Mouse (Mus musculus): Measurements from ENCODE around the gene Capn5. TPM values are rescaled to one million over a fixed set of nuclear protein-coding genes. Genes with fewer than 3 reads are reported as not detected.

Capn5 gene
- total and polyA plus RNA-seq, 3 experiments: 0.26 to 0.55 (median 0.27) TPM

GRCm38 (mm10) chr7:98193515-98194025, 15.5 kb upstream of the Capn5 start:
- in situ Hi-C loops (cut with MboI; ENCODE audit: low pct_ligation_motif_present, low pct_unique_long_range_greater_than_20kb, low sequenced_read_pairs): loop anchor here (5.0 kb wide), 1 partner anchor 51 kb away; no protein-coding TSS in a partner anchor
- no peak for DNase-seq (ENCODE audit: extremely low read depth)
- Histone ChIP-seq H3K79me2 (replicated peaks; ENCODE audit: control insufficient read depth, extremely low read depth, insufficient read depth, poor library complexity, severe bottlenecking) (no peaks in the 10 kb centered on the region), H3K36me3 (replicated peaks in 1 of 2; ENCODE audit: control insufficient read depth in 1 of 2, insufficient read depth in 1 of 2, low read length in 1 of 2) (no peaks in the 10 kb centered on the region), H3K4me3 (replicated peaks in 1 of 3; ENCODE audit: low read depth in 2 of 3, low read length in 2 of 3, poor library complexity in 1 of 3) (no peak overlapping the region), H3K9ac (ENCODE audit: insufficient read depth, low read depth) (no peak overlapping the region), H3K27ac (ENCODE audit: insufficient read depth, low read depth) (no peak overlapping the region), H3K4me2 (ENCODE audit: insufficient read depth, low read depth, poor library complexity, severe bottlenecking) (no peak overlapping the region), H3K4me1 (ENCODE audit: control insufficient read depth in 1 of 2, insufficient read depth in 2 of 2) (peaks cover 0 to 6% of the 10 kb centered on the region in 2 experiments; a peak in 2 of 4 replicates), H3K27me3 (replicated peaks) (no peaks in the 10 kb centered on the region), H3K9me3 (replicated peaks; ENCODE audit: low read length) (peaks cover 8% of the 10 kb centered on the region)
- no peak for TF ChIP-seq RCOR1 (conservative IDR thresholded peaks at IDR 0.05; ENCODE audit: low read depth, low read length)
- TF ChIP-seq ZNF384 (IDR thresholded peaks at IDR 0.05; ENCODE audit: low read depth, low read length): no peak
- no peak for TF ChIP-seq SMC3 (IDR thresholded peaks at IDR 0.05; ENCODE audit: low read depth, low read length)
- no peak for TF ChIP-seq MEF2A (IDR thresholded peaks at IDR 0.05; ENCODE audit: borderline replicate concordance, low read depth, low read length)
- no peak for TF ChIP-seq USF2 (conservative IDR thresholded peaks at IDR 0.05; ENCODE audit: low read depth, low read length)
- dilution Hi-C loops (cut with MboI; ENCODE audit: extremely low pct_ligation_motif_present, extremely low pct_unique_long_range_greater_than_20kb, low sequenced_read_pairs): no loop called here

DNA sequence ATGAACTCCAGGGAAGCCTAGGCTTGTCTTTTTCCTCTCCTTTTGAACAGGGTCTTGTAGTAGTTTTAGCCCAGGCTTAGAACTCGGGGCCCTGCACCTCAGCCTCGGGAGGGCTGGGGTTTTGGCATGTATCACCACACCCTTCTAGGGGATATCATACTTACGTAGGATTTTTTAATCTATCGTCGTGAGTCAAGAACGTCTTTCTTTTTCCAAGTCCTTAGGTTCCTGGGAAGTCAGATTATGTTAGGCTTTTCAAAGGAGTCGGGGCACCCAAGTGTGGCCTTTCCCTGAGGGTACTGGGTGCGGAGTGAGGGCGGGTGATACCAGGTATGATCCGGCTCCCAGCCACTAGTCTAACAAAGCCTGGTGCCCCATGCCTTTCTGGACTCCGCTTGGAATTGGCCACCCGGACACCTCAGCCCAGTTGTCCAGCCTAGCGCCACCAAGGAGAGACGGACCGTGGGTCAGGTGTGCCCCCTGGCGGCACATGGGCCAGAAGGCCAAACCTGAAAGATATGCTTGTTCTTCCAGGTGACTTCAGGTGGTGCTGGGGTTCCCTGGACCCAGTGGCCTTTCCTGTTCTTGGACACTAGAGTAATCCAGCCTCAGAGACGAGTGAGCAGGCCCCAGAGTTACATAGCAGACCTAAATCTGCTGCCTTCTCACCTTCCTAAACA, 13.6 kb upstream of the Capn5 start:
- H3K9me3 ChIP-seq (replicated peaks; ENCODE audit: low read length): peaks cover 8% of the 10 kb centered on the region
- no peak overlapping the region for H3K9ac ChIP-seq (ENCODE audit: insufficient read depth, low read depth)
- H3K36me3 ChIP-seq (replicated peaks in 1 of 2; ENCODE audit: control insufficient read depth in 1 of 2, insufficient read depth in 1 of 2, low read length in 1 of 2): no peaks in the 10 kb centered on the region
- no peaks in the 10 kb centered on the region for H3K27me3 ChIP-seq (replicated peaks)
- H3K27ac ChIP-seq (ENCODE audit: insufficient read depth, low read depth): no peak overlapping the region
- H3K79me2 ChIP-seq (replicated peaks; ENCODE audit: control insufficient read depth, extremely low read depth, insufficient read depth, poor library complexity, severe bottlenecking): no peaks in the 10 kb centered on the region
- H3K4me2 ChIP-seq (ENCODE audit: insufficient read depth, low read depth, poor library complexity, severe bottlenecking): no peak overlapping the region
- in situ Hi-C loops (cut with MboI; ENCODE audit: low pct_ligation_motif_present, low pct_unique_long_range_greater_than_20kb, low sequenced_read_pairs): loop anchor here (5.0 kb wide), 1 partner anchor 49 kb away; no protein-coding TSS in a partner anchor
- H3K4me3 ChIP-seq (replicated peaks in 1 of 3; ENCODE audit: low read depth in 2 of 3, low read length in 2 of 3, poor library complexity in 1 of 3): no peak overlapping the region
- DNase-seq (ENCODE audit: extremely low read depth): no peak
- H3K4me1 ChIP-seq (ENCODE audit: control insufficient read depth in 1 of 2, insufficient read depth in 2 of 2): peaks cover 0 to 6% of the 10 kb centered on the region in 2 experiments; a peak in 2 of 4 replicates
- dilution Hi-C loops (cut with MboI; ENCODE audit: extremely low pct_ligation_motif_present, extremely low pct_unique_long_range_greater_than_20kb, low sequenced_read_pairs): no loop called here
- TF ChIP-seq MAFK (IDR thresholded peaks at IDR 0.05; ENCODE audit: insufficient replicate concordance, low read length): no peak
- TF ChIP-seq ZKSCAN1 (IDR thresholded peaks at IDR 0.05; ENCODE audit: borderline replicate concordance, low read depth, low read length): no peak
- TF ChIP-seq KAT2A (IDR thresholded peaks at IDR 0.05; ENCODE audit: insufficient replicate concordance, low read length): no peak
- no peak for TF ChIP-seq MAZ (IDR thresholded peaks at IDR 0.05; ENCODE audit: low read depth, low read length)
- TF ChIP-seq CTCF (conservative IDR thresholded peaks at IDR 0.05 in 1 of 2, IDR thresholded peaks at IDR 0.05 in 1 of 2; ENCODE audit: low read depth in 2 of 2, low read length in 2 of 2): peak in 1 of 2 experiments; percentile 83; a peak in 2 of 4 replicates
- TF ChIP-seq IRF4 (IDR thresholded peaks at IDR 0.05; ENCODE audit: low read depth, low read length): no peak
- no peak for TF ChIP-seq BHLHE40 (IDR thresholded peaks at IDR 0.05; ENCODE audit: low read depth, low read length)
- no peak for TF ChIP-seq RCOR1 (conservative IDR thresholded peaks at IDR 0.05; ENCODE audit: low read depth, low read length)
- TF ChIP-seq SIN3A (IDR thresholded peaks at IDR 0.05; ENCODE audit: low read length): no peak
- TF ChIP-seq TBP (conservative IDR thresholded peaks at IDR 0.05; ENCODE audit: low read depth, low read length): no peak
- no peak for TF ChIP-seq NELFE (IDR thresholded peaks at IDR 0.05; ENCODE audit: low read depth, low read length)
- TF ChIP-seq PAX5 (IDR thresholded peaks at IDR 0.05; ENCODE audit: low read length): no peak
- TF ChIP-seq SMC3 (IDR thresholded peaks at IDR 0.05; ENCODE audit: low read depth, low read length): peak; percentile 76
- TF ChIP-seq RAD21 (IDR thresholded peaks at IDR 0.05; ENCODE audit: low read depth, low read length): peak; percentile 76
- TF ChIP-seq EP300 (IDR thresholded peaks at IDR 0.05; ENCODE audit: low read length): no peak
- TF ChIP-seq POLR2A (IDR thresholded peaks at IDR 0.05; ENCODE audit: low read depth, low read length): no peak
- TF ChIP-seq NRF1 (IDR thresholded peaks at IDR 0.05; ENCODE audit: low read depth, low read length): no peak
- TF ChIP-seq MYC (IDR thresholded peaks at IDR 0.05; ENCODE audit: low read depth, low read length): no peak
- no peak for TF ChIP-seq USF1 (IDR thresholded peaks at IDR 0.05; ENCODE audit: low read depth, low read length)
- TF ChIP-seq MAX (IDR thresholded peaks at IDR 0.05; ENCODE audit: low read length): no peak
- TF ChIP-seq CHD2 (IDR thresholded peaks at IDR 0.05; ENCODE audit: low read length): no peak
- TF ChIP-seq JUN (IDR thresholded peaks at IDR 0.05; ENCODE audit: insufficient read depth, low read depth, low read length): no peak
- no peak for TF ChIP-seq ZNF384 (IDR thresholded peaks at IDR 0.05; ENCODE audit: low read depth, low read length)
- TF ChIP-seq USF2 (conservative IDR thresholded peaks at IDR 0.05; ENCODE audit: low read depth, low read length): no peak
- no peak for TF ChIP-seq ELF1 (IDR thresholded peaks at IDR 0.05; ENCODE audit: low read depth, low read length)
- TF ChIP-seq E2F4 (IDR thresholded peaks at IDR 0.05; ENCODE audit: insufficient replicate concordance, low read depth, low read length): no peak
- TF ChIP-seq TCF12 (IDR thresholded peaks at IDR 0.05; ENCODE audit: low read depth, low read length): no peak
- TF ChIP-seq POLR2AphosphoS2 (IDR thresholded peaks at IDR 0.05; ENCODE audit: low read depth, low read length): no peak
- no peak for TF ChIP-seq MEF2A (IDR thresholded peaks at IDR 0.05; ENCODE audit: borderline replicate concordance, low read depth, low read length)
- TF ChIP-seq GABPA (IDR thresholded peaks at IDR 0.05; ENCODE audit: insufficient replicate concordance, low read depth, low read length): no peak
- TF ChIP-seq UBTF (IDR thresholded peaks at IDR 0.05; ENCODE audit: low read depth, low read length): no peak

All from CH12.LX (cell line).